Mouse (Mus musculus): ENCODE results near the gene Gm20388. TPM values are rescaled to one million over a fixed set of nuclear protein-coding genes. Genes with fewer than 3 reads are reported as not detected.

Gm20388 gene
- polyA plus RNA-seq, 1 experiment = 49.7 TPM

GRCm38 (mm10) chr8:124291693-124292092 is 4381.1 kb downstream of the Gm20388 start:
- peak; percentile 37 for DNase-seq
- Histone ChIP-seq H3K27ac (ENCODE audit: insufficient read depth, low read depth, low read length) (no peak overlapping the region), H3K36me3 (ENCODE audit: control insufficient read depth, insufficient read depth, low read length) (no peaks in the 10 kb centered on the region), H3K4me3 (ENCODE audit: insufficient read depth, low read depth, low read length) (no peak overlapping the region), H3K4me1 (ENCODE audit: control insufficient read depth, insufficient read depth, low read length) (0 out of 2 replicates have a peak, but pooled peaks cover 8% of the 10 kb centered on the region), H3K27me3 (replicated peaks; ENCODE audit: control insufficient read depth, insufficient read depth, low read length) (no peaks in the 10 kb centered on the region)
- TF ChIP-seq POLR2A (IDR thresholded peaks at IDR 0.05; ENCODE audit: low read depth, low read length) (no peak), CTCF (conservative IDR thresholded peaks at IDR 0.05; ENCODE audit: insufficient read depth, insufficient read length, low read depth, low read length) (no peak)
- WGBS = 62% methylated on average over 5 of the region's 5 CpGs

- TF ChIP-seq POLR2A (IDR thresholded peaks at IDR 0.05; ENCODE audit: low read depth, low read length) = no peak
- TF ChIP-seq CTCF (conservative IDR thresholded peaks at IDR 0.05; ENCODE audit: insufficient read depth, insufficient read length, low read depth, low read length) = no peak
- Histone ChIP-seq H3K36me3 (ENCODE audit: control insufficient read depth, insufficient read depth, low read length) (no peaks in the 10 kb centered on the region), H3K4me3 (ENCODE audit: insufficient read depth, low read depth, low read length) (no peak overlapping the region), H3K27ac (ENCODE audit: insufficient read depth, low read depth, low read length) (no peak overlapping the region), H3K4me1 (ENCODE audit: control insufficient read depth, insufficient read depth, low read length) (0 out of 2 replicates have a peak, but pooled peaks cover 7% of the 10 kb centered on the region), H3K27me3 (replicated peaks; ENCODE audit: control insufficient read depth, insufficient read depth, low read length) (no peaks in the 10 kb centered on the region)
- DNase-seq = no peak
- WGBS = 84% methylated on average over 9 of the region's 9 CpGs
Observed at GRCm38 (mm10) chr8:124292965-124293364, 4382.3 kb downstream of the Gm20388 start.

GRCm38 (mm10) chr8:124294425-124294824 is 4383.8 kb downstream of the Gm20388 start:
- H3K4me3 ChIP-seq (ENCODE audit: insufficient read depth, low read depth, low read length) = no peak overlapping the region
- TF ChIP-seq CTCF (conservative IDR thresholded peaks at IDR 0.05; ENCODE audit: insufficient read depth, insufficient read length, low read depth, low read length) = no peak
- TF ChIP-seq POLR2A (IDR thresholded peaks at IDR 0.05; ENCODE audit: low read depth, low read length) = no peak
- H3K27me3 ChIP-seq (replicated peaks; ENCODE audit: control insufficient read depth, insufficient read depth, low read length) = no peaks in the 10 kb centered on the region
- no peaks in the 10 kb centered on the region for H3K36me3 ChIP-seq (ENCODE audit: control insufficient read depth, insufficient read depth, low read length)
- H3K4me1 ChIP-seq (ENCODE audit: control insufficient read depth, insufficient read depth, low read length) = 0 out of 2 replicates have a peak, but pooled peaks cover 7% of the 10 kb centered on the region
- DNase-seq = no peak
- WGBS = 66% methylated on average over 6 of the region's 6 CpGs
- H3K27ac ChIP-seq (ENCODE audit: insufficient read depth, low read depth, low read length) = no peak overlapping the region

GRCm38 (mm10) chr8:124294900-124295299 is 4384.3 kb downstream of the Gm20388 start:
- TF ChIP-seq CTCF (conservative IDR thresholded peaks at IDR 0.05; ENCODE audit: insufficient read depth, insufficient read length, low read depth, low read length) (no peak), POLR2A (IDR thresholded peaks at IDR 0.05; ENCODE audit: low read depth, low read length) (no peak)
- H3K27ac ChIP-seq (ENCODE audit: insufficient read depth, low read depth, low read length) = no peak overlapping the region
- 65% methylated on average over 10 of the region's 10 CpGs for WGBS
- no peak overlapping the region for H3K4me3 ChIP-seq (ENCODE audit: insufficient read depth, low read depth, low read length)
- no peaks in the 10 kb centered on the region for H3K27me3 ChIP-seq (replicated peaks; ENCODE audit: control insufficient read depth, insufficient read depth, low read length)
- H3K4me1 ChIP-seq (ENCODE audit: control insufficient read depth, insufficient read depth, low read length) = 0 out of 2 replicates have a peak, but pooled peaks cover 7% of the 10 kb centered on the region
- no peak for DNase-seq
- H3K36me3 ChIP-seq (ENCODE audit: control insufficient read depth, insufficient read depth, low read length) = no peaks in the 10 kb centered on the region

GRCm38 (mm10) chr8:124295357-124295756 is 4384.7 kb downstream of the Gm20388 start:
- DNase-seq = no peak
- WGBS = 56% methylated on average over 6 of the region's 6 CpGs
- no peaks in the 10 kb centered on the region for H3K36me3 ChIP-seq (ENCODE audit: control insufficient read depth, insufficient read depth, low read length)

GRCm38 (mm10) chr8:124301512-124301911 is 4390.9 kb downstream of the Gm20388 start:
- peaks cover 16% of the 10 kb centered on the region for H3K4me1 ChIP-seq (ENCODE audit: control insufficient read depth, insufficient read depth, low read length)
- WGBS = 77% methylated on average over 4 of the region's 4 CpGs
- DNase-seq = no peak
- no peak overlapping the region for H3K27ac ChIP-seq (ENCODE audit: insufficient read depth, low read depth, low read length)
- H3K4me3 ChIP-seq (ENCODE audit: insufficient read depth, low read depth, low read length) = no peak overlapping the region
- no peaks in the 10 kb centered on the region for H3K27me3 ChIP-seq (replicated peaks; ENCODE audit: control insufficient read depth, insufficient read depth, low read length)
- no peak for TF ChIP-seq POLR2A (IDR thresholded peaks at IDR 0.05; ENCODE audit: low read depth, low read length)
- no peaks in the 10 kb centered on the region for H3K36me3 ChIP-seq (ENCODE audit: control insufficient read depth, insufficient read depth, low read length)

More at GRCm38 (mm10) chr8:124295357-124295756, 4384.7 kb downstream of the Gm20388 start:
- no peak overlapping the region for H3K4me3 ChIP-seq (ENCODE audit: insufficient read depth, low read depth, low read length)
- no peaks in the 10 kb centered on the region for H3K27me3 ChIP-seq (replicated peaks; ENCODE audit: control insufficient read depth, insufficient read depth, low read length)
- 0 out of 2 replicates have a peak, but pooled peaks cover 7% of the 10 kb centered on the region for H3K4me1 ChIP-seq (ENCODE audit: control insufficient read depth, insufficient read depth, low read length)
- TF ChIP-seq POLR2A (IDR thresholded peaks at IDR 0.05; ENCODE audit: low read depth, low read length) = no peak
- TF ChIP-seq CTCF (conservative IDR thresholded peaks at IDR 0.05; ENCODE audit: insufficient read depth, insufficient read length, low read depth, low read length) = no peak
- H3K27ac ChIP-seq (ENCODE audit: insufficient read depth, low read depth, low read length) = no peak overlapping the region

GRCm38 (mm10) chr8:124301935-124302555 is 4391.4 kb downstream of the Gm20388 start:
- no peak for DNase-seq
- WGBS = 71% methylated on average over 7 of the region's 7 CpGs

More at GRCm38 (mm10) chr8:124301935-124302555, 4391.4 kb downstream of the Gm20388 start:
- H3K36me3 ChIP-seq (ENCODE audit: control insufficient read depth, insufficient read depth, low read length) = no peaks in the 10 kb centered on the region
- TF ChIP-seq POLR2A (IDR thresholded peaks at IDR 0.05; ENCODE audit: low read depth, low read length) = no peak
- TF ChIP-seq CTCF (conservative IDR thresholded peaks at IDR 0.05; ENCODE audit: insufficient read depth, insufficient read length, low read depth, low read length) = no peak
- H3K4me1 ChIP-seq (ENCODE audit: control insufficient read depth, insufficient read depth, low read length) = peaks cover 16% of the 10 kb centered on the region
- no peak overlapping the region for H3K27ac ChIP-seq (ENCODE audit: insufficient read depth, low read depth, low read length)
- H3K4me3 ChIP-seq (ENCODE audit: insufficient read depth, low read depth, low read length) = no peak overlapping the region
- H3K27me3 ChIP-seq (replicated peaks; ENCODE audit: control insufficient read depth, insufficient read depth, low read length) = no peaks in the 10 kb centered on the region

Measured in kidney, adult 2 months (tissue).